Mouse (Mus musculus) ES-E14 (cell line): ENCODE data around the gene Abcc2. TPM values are rescaled to one million over a fixed set of nuclear protein-coding genes. Genes with fewer than 3 reads are reported as not detected.

Experiments
- DNase-seq: peaks from one replicate; pipeline ENCODE4 v3.0.0-alpha.2; 2013; ENCODE audit warnings: low read depth, low spot score
- H3K27ac ChIP-seq: 2 replicates; pipeline ENCODE4 v1.5.1; 2012; ENCODE audit warnings: low read depth, mild to moderate bottlenecking, low read length, moderate library complexity, mixed read lengths; ENCODE audit not compliant: poor library complexity, insufficient read depth, severe bottlenecking
- H3K36me3 ChIP-seq: 2 replicates; pipeline ENCODE4 v1.6.1; 2012; ENCODE audit warnings: mild to moderate bottlenecking, low read length, moderate library complexity, mixed read lengths; ENCODE audit not compliant: control insufficient read depth, poor library complexity, insufficient read depth, severe bottlenecking
- H3K4me1 ChIP-seq, 2 experiments: fragments of 150-350 bp in 1 of 2; sonication (generic) in 1 of 2; 2 replicates each; pipeline ENCODE4 v1.6.1; 2012; ENCODE audit warnings: low read length in 2 of 2, mild to moderate bottlenecking in 1 of 2, mixed read lengths in 1 of 2; ENCODE audit not compliant: control insufficient read depth in 2 of 2, insufficient read depth in 2 of 2, poor library complexity in 1 of 2
- H3K4me3 ChIP-seq, 2 experiments: fragments of 150-350 bp in 1 of 2; sonication (generic) in 1 of 2; 2 replicates each; pipeline ENCODE4 v1.5.1; 2012; ENCODE audit warnings: low read length in 2 of 2, low read depth in 1 of 2, mild to moderate bottlenecking in 1 of 2, mixed read lengths in 1 of 2; ENCODE audit not compliant: insufficient read depth in 1 of 2, poor library complexity in 1 of 2, severe bottlenecking in 1 of 2
- H3K9ac ChIP-seq: 2 replicates; pipeline ENCODE4 v1.6.1; 2012; ENCODE audit warnings: low read depth, mild to moderate bottlenecking, low read length, mixed read lengths; ENCODE audit not compliant: poor library complexity, insufficient read depth, severe bottlenecking
- H3K9me3 ChIP-seq: fragments of 150-350 bp; sonication (generic); 2 replicates; pipeline ENCODE4 v1.6.1; 2012; ENCODE audit warnings: low read depth, mild to moderate bottlenecking, low read length; ENCODE audit not compliant: control insufficient read depth, insufficient read depth
- CHD2 ChIP-seq: IDR thresholded peaks from 2 replicates; pipeline ENCODE4 v1.6.1; 2014; ENCODE audit warnings: mild to moderate bottlenecking, low read depth, low read length, inconsistent platforms
- HCFC1 ChIP-seq: IDR thresholded peaks from 2 replicates; pipeline ENCODE4 v1.6.1; 2012; ENCODE audit warnings: low read length, inconsistent platforms, borderline replicate concordance; ENCODE audit not compliant: insufficient read depth
- MAFK ChIP-seq: IDR thresholded peaks from 2 replicates; pipeline ENCODE4 v1.6.1; 2014; ENCODE audit warnings: mild to moderate bottlenecking, low read depth, low read length, inconsistent platforms; ENCODE audit not compliant: insufficient read depth
- ZC3H11A ChIP-seq: IDR thresholded peaks from 2 replicates; pipeline ENCODE4 v1.6.1; 2012; ENCODE audit warnings: low read depth, mild to moderate bottlenecking, inconsistent platforms, low read length, borderline replicate concordance
- ZNF384 ChIP-seq: IDR thresholded peaks from 2 replicates; pipeline ENCODE4 v1.6.1; 2012; ENCODE audit warnings: low read depth, low read length, inconsistent platforms
- in situ Hi-C, 2 experiments: fragments of 600-800 bp; cut with MboI; formaldehyde crosslinking; loops; one replicate each; pipeline ENCODE4 v1.15.1; 2025; ENCODE audit warnings: low sequenced_read_pairs in 2 of 2, inconsistent platforms in 1 of 2; ENCODE audit not compliant: unreplicated experiment in 2 of 2
- total RNA-seq: library from RNA; depleted of rRNA; stranded (reverse); fragments of 300-350 nt; gene quantifications from 2 replicates; pipeline ENCODE4 v1.2.3, GENCODE M21; 2012

The Abcc2 gene
- total RNA-seq, 1 experiment = 1.6 TPM

DNA sequence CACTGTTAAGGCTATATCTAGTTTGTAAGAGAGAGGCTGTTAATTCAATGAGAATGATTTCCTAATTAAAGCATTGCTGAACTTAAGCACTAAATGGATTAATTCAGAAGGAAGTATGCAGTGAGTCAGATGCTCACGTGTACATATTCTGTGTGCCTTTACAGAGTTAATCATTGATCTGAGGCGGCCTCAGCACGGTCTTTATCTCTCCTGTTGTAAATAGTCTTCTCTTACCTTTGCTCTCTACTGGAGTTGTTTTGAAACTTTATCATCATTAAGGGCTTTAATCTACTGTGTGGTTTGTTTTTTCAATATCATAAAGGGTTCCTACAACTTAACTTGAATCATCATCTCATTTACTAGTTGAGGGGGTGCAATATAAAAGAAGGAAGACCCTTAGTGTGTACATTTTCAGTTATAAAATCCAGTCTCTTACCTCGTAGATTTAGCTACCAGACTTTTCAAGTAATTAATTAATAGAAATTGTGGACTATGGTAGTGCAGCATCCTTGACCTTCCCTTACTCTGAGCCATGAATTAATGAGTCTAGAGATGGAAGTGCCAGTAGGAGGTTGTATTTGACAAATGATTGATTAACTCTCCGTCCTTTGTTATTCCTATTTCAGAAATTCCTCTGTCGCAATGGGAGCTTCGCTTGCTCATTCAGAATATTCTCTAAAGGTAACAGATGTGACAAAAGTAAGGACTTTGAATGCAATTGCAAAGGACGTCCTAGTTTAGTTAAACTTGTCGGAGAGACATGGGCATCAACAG, 14.3 kb upstream of the Abcc2 start:
- DNase-seq = no peak
- H3K4me1 ChIP-seq = no peaks in the 10 kb centered on the region
- no peak overlapping the region for H3K4me3 ChIP-seq
- H3K27ac ChIP-seq = no peak overlapping the region
- H3K9ac ChIP-seq = no peak overlapping the region
- no peaks in the 10 kb centered on the region for H3K9me3 ChIP-seq
- in situ Hi-C loops = no loop called here
- no peaks in the 10 kb centered on the region for H3K36me3 ChIP-seq
- TF ChIP-seq CHD2 (no peak), ZNF384 (no peak), MAFK (no peak), HCFC1 (no peak), ZC3H11A (no peak)

DNA sequence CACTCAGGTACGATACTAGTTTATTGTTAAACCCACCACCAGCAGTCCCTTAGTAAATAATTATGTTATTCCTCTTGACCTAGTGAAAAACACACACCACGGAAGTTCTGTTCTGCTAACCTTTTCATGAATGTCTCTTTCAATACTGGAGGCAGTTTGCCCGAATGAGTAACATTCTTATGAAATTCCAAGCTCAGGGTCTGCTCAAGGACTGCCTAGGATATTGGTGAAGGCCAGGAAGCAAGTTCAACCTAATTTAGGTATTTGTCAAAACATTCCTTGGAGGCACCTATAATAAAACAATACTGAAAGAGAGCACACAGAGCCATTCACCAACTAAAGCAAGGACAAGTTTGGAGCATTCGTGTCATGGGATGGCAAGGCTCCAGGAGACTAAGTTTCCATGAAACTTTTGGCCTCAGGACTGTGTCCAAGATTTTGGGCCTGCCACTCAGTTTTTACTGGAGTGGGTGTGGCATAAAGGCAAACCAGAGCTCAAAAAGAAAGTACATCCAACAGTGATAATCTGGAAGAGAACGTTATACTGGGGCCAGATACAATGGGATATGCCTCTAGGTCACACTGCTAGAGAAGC, 12.5 kb upstream of the Abcc2 start:
- H3K9me3 ChIP-seq = no peaks in the 10 kb centered on the region
- in situ Hi-C loops = no loop called here

DNA sequence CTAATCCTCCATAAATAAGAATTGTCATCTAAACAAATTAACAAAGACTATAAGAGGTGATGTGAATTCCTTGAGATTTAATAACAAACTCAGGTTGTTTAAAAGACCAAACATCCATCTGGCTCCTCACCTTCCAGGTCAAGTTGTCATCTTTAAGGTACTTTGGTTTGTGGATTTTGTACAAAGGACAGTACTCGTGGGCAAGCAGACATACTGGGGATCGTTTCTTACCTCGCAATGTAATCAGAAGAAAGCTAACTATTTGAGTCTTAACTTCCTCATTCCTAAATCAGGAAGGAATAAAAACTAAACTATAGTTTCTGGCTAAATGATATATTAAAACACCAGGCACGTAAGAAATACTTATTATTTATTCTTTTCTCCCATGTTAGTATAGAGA, 11.4 kb upstream of the Abcc2 start:
- in situ Hi-C loops = no loop called here
- no peaks in the 10 kb centered on the region for H3K4me1 ChIP-seq
- no peak overlapping the region for H3K27ac ChIP-seq
- TF ChIP-seq MAFK = no peak
- TF ChIP-seq ZC3H11A = no peak
- TF ChIP-seq ZNF384 = no peak
- TF ChIP-seq HCFC1 = no peak
- TF ChIP-seq CHD2 = no peak
- H3K9ac ChIP-seq = no peak overlapping the region
- DNase-seq = no peak
- no peak overlapping the region for H3K4me3 ChIP-seq
- H3K36me3 ChIP-seq = no peaks in the 10 kb centered on the region
- H3K9me3 ChIP-seq = no peaks in the 10 kb centered on the region

More for the DNA sequence above, 12.5 kb upstream of the Abcc2 start:
- Histone ChIP-seq H3K9ac (no peak overlapping the region), H3K27ac (no peak overlapping the region), H3K36me3 (no peaks in the 10 kb centered on the region), H3K4me3 (no peak overlapping the region), H3K4me1 (no peaks in the 10 kb centered on the region)
- no peak for DNase-seq
- TF ChIP-seq CHD2 (no peak), ZC3H11A (no peak), MAFK (no peak), HCFC1 (no peak), ZNF384 (no peak)

DNA sequence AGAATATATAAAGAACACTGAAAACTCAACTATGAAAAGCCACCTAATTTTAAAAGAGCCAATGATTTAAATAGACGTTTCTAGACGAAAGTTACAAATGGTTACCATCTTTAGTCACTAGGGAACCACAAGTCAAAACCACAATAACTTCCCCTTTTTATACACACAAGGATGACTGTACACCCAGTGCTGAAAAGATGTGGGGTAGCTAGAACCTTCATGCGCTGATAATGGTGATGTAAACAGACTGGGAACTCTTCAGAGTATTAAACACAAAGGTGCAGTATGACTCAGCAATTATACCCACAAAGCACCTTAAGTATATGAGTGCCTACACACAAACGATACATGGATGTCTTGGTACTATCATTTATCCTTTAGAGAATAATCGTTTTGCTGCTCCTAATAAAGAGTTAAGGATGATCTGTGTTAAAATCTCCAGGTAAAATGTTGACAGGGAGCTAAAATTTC, 10.5 kb upstream of the Abcc2 start:
- H3K36me3 ChIP-seq = no peaks in the 10 kb centered on the region
- H3K4me3 ChIP-seq = no peak overlapping the region
- TF ChIP-seq CHD2 = no peak
- TF ChIP-seq MAFK = peak; percentile 5; the same call in 1 of the 2 replicates
- H3K27ac ChIP-seq = no peak overlapping the region
- H3K9ac ChIP-seq = no peak overlapping the region
- H3K4me1 ChIP-seq = no peaks in the 10 kb centered on the region
- no peak for DNase-seq
- in situ Hi-C loops = no loop called here
- H3K9me3 ChIP-seq = no peaks in the 10 kb centered on the region
